Mouse (Mus musculus): Measurements from ENCODE around the gene Tfap4. TPM values are rescaled to one million over a fixed set of nuclear protein-coding genes. Genes with fewer than 3 reads are reported as not detected.
A peak's percentile ranks its signal among the peaks of the same experiment; 100 is the strongest.

Tfap4 gene
- polyA plus RNA-seq, 1 experiment from 2014 or later = 23.0 TPM

GRCm38 (mm10) chr16:4603453-4603837 is 43.8 kb upstream of the Tfap4 start:
- H3K27me3 ChIP-seq (ENCODE audit: insufficient read depth, low read length) = no peaks in the 10 kb centered on the region
- no peak; the same call in 1 of the 2 replicates for ATAC-seq (ENCODE audit: insufficient read depth)
- DNase-seq = no peak
- 39% methylated on average over 1 of the region's 1 CpGs for WGBS
- no peaks in the 10 kb centered on the region for H3K9me3 ChIP-seq (ENCODE audit: low read depth, low read length)
- H3K4me2 ChIP-seq = peak overlapping the region; percentile 16
- H3K9ac ChIP-seq = peak overlapping the region; percentile 33; the same call in 1 of the 2 replicates
- peak overlapping the region; percentile 90 for H3K27ac ChIP-seq (ENCODE audit: low read depth)
- no peaks in the 10 kb centered on the region for H3K36me3 ChIP-seq (ENCODE audit: insufficient read depth)
- no peak overlapping the region for H3K4me3 ChIP-seq (ENCODE audit: low read depth, low read length)
- TF ChIP-seq CTCF (IDR thresholded peaks at IDR 0.05; ENCODE audit: low read depth) = no peak
- H3K4me1 ChIP-seq (ENCODE audit: insufficient read depth) = peaks cover 56% of the 10 kb centered on the region

- no peaks in the 10 kb centered on the region; the same call in 1 of the 2 replicates for H3K36me3 ChIP-seq (ENCODE audit: insufficient read depth)
- peak; percentile 70 for ATAC-seq (ENCODE audit: insufficient read depth)
- no peaks in the 10 kb centered on the region for H3K9me3 ChIP-seq (ENCODE audit: low read depth, low read length)
- peak overlapping the region; percentile 90 for H3K27ac ChIP-seq (ENCODE audit: low read depth)
- DNase-seq = peak; percentile 63
- no peak for TF ChIP-seq CTCF (IDR thresholded peaks at IDR 0.05; ENCODE audit: low read depth)
- WGBS = 27% methylated on average over 7 of the region's 7 CpGs
- peak overlapping the region; percentile 33; the same call in 1 of the 2 replicates for H3K9ac ChIP-seq
- peaks cover 56% of the 10 kb centered on the region for H3K4me1 ChIP-seq (ENCODE audit: insufficient read depth)
- no peaks in the 10 kb centered on the region for H3K27me3 ChIP-seq (ENCODE audit: insufficient read depth, low read length)
- peak overlapping the region; percentile 16 for H3K4me2 ChIP-seq
- no peak overlapping the region for H3K4me3 ChIP-seq (ENCODE audit: low read depth, low read length)
These were observed 43.3 kb upstream of the Tfap4 start for GRCm38 (mm10) chr16:4602766-4603452.

- DNase-seq (no peak), ATAC-seq (ENCODE audit: insufficient read depth) (no peak)
- Histone ChIP-seq H3K4me2 (0 out of 2 replicates have a peak overlapping the region, but pooled peaks have one; percentile 3), H3K27ac (ENCODE audit: low read depth) (peak overlapping the region; percentile 90), H3K4me3 (ENCODE audit: low read depth, low read length) (no peak overlapping the region), H3K27me3 (ENCODE audit: insufficient read depth, low read length) (no peaks in the 10 kb centered on the region), H3K36me3 (ENCODE audit: insufficient read depth) (no peaks in the 10 kb centered on the region; the same call in 1 of the 2 replicates), H3K4me1 (ENCODE audit: insufficient read depth) (peaks cover 55% of the 10 kb centered on the region), H3K9ac (peak overlapping the region; percentile 11; the same call in 1 of the 2 replicates), H3K9me3 (ENCODE audit: low read depth, low read length) (no peaks in the 10 kb centered on the region)
- no peak for TF ChIP-seq CTCF (IDR thresholded peaks at IDR 0.05; ENCODE audit: low read depth)
- 11% methylated on average over 3 of the region's 3 CpGs for WGBS
These were observed 42.5 kb upstream of the Tfap4 start for GRCm38 (mm10) chr16:4602189-4602588.

GRCm38 (mm10) chr16:4600701-4601310 is 41.2 kb upstream of the Tfap4 start:
- no peak overlapping the region for H3K9ac ChIP-seq

GRCm38 (mm10) chr16:4599616-4600015 is 40.0 kb upstream of the Tfap4 start:
- DNase-seq (no peak), ATAC-seq (ENCODE audit: insufficient read depth) (no peak)
- Histone ChIP-seq H3K36me3 (ENCODE audit: insufficient read depth) (no peaks in the 10 kb centered on the region; the same call in 1 of the 2 replicates), H3K9me3 (ENCODE audit: low read depth, low read length) (no peaks in the 10 kb centered on the region), H3K27me3 (ENCODE audit: insufficient read depth, low read length) (no peaks in the 10 kb centered on the region), H3K4me1 (ENCODE audit: insufficient read depth) (peaks cover 48% of the 10 kb centered on the region), H3K27ac (ENCODE audit: low read depth) (no peak overlapping the region), H3K4me3 (ENCODE audit: low read depth, low read length) (no peak overlapping the region), H3K4me2 (no peak overlapping the region), H3K9ac (no peak overlapping the region)
- no peak for TF ChIP-seq CTCF (IDR thresholded peaks at IDR 0.05; ENCODE audit: low read depth)
- 84% methylated on average over 3 of the region's 3 CpGs for WGBS

More at GRCm38 (mm10) chr16:4600701-4601310, 41.2 kb upstream of the Tfap4 start:
- 74% methylated on average over 9 of the region's 9 CpGs for WGBS
- Histone ChIP-seq H3K4me1 (ENCODE audit: insufficient read depth) (peaks cover 57% of the 10 kb centered on the region), H3K27ac (ENCODE audit: low read depth) (peak overlapping the region; percentile 2; the same call in 1 of the 2 replicates), H3K9me3 (ENCODE audit: low read depth, low read length) (no peaks in the 10 kb centered on the region), H3K36me3 (ENCODE audit: insufficient read depth) (no peaks in the 10 kb centered on the region; the same call in 1 of the 2 replicates), H3K4me2 (no peak overlapping the region), H3K27me3 (ENCODE audit: insufficient read depth, low read length) (no peaks in the 10 kb centered on the region), H3K4me3 (ENCODE audit: low read depth, low read length) (no peak overlapping the region)
- DNase-seq = no peak
- TF ChIP-seq CTCF (IDR thresholded peaks at IDR 0.05; ENCODE audit: low read depth) = no peak
- ATAC-seq (ENCODE audit: insufficient read depth) = no peak

- Histone ChIP-seq H3K4me2 (peak overlapping the region; percentile 33; the same call in 1 of the 2 replicates), H3K4me3 (ENCODE audit: low read depth, low read length) (no peak overlapping the region), H3K36me3 (ENCODE audit: insufficient read depth) (no peaks in the 10 kb centered on the region; the same call in 1 of the 2 replicates), H3K4me1 (ENCODE audit: insufficient read depth) (peaks cover 42% of the 10 kb centered on the region), H3K27ac (ENCODE audit: low read depth) (0 out of 2 replicates have a peak overlapping the region, but pooled peaks have one; percentile 48), H3K27me3 (ENCODE audit: insufficient read depth, low read length) (no peaks in the 10 kb centered on the region), H3K9ac (peak overlapping the region; percentile 29; the same call in 1 of the 2 replicates), H3K9me3 (ENCODE audit: low read depth, low read length) (no peaks in the 10 kb centered on the region)
- ATAC-seq (ENCODE audit: insufficient read depth) (no peak), DNase-seq (no peak)
- no peak for TF ChIP-seq CTCF (IDR thresholded peaks at IDR 0.05; ENCODE audit: low read depth)
- WGBS = 27% methylated on average over 6 of the region's 6 CpGs
These were observed 39.4 kb upstream of the Tfap4 start for GRCm38 (mm10) chr16:4598891-4599543.
